Mouse (Mus musculus) cortical plate, adult 2 months (tissue): ENCODE measurements around the gene Cd5l.

Experiments
- CTCF ChIP-seq: fragments of 200-500 bp; IDR thresholded peaks from 2 replicates; pipeline ENCODE4 v1.5.1; 2011; ENCODE audit warnings: mild to moderate bottlenecking, control low read depth, low read length; ENCODE audit not compliant: insufficient read depth; ENCODE audit errors: extremely low read depth
- POLR2A ChIP-seq: fragments of 200-500 bp; IDR thresholded peaks from 2 replicates; pipeline ENCODE4 v1.6.1; 2011; ENCODE audit warnings: mild to moderate bottlenecking, low read length, control low read depth; ENCODE audit not compliant: insufficient read depth; ENCODE audit errors: extremely low read depth

GRCm38 (mm10) chr3:87385105-87385504, 27.4 kb downstream of the Cd5l start:
- TF ChIP-seq POLR2A (no peak), CTCF (no peak)
